Mouse (Mus musculus) megakaryocyte, embryonic 14.5 days (primary cell): ENCODE results near the gene Adh5.

Source experiments
- FLI1 ChIP-seq: IDR thresholded peaks from 2 replicates; pipeline ENCODE4 v1.6.1; 2012; ENCODE audit warnings: low read length, inconsistent platforms, mixed read lengths
- GATA1 ChIP-seq: IDR thresholded peaks from 3 replicates; pipeline ENCODE4 v1.6.1; 2012; ENCODE audit warnings: mixed read lengths, low read length, inconsistent platforms, borderline replicate concordance

DNA sequence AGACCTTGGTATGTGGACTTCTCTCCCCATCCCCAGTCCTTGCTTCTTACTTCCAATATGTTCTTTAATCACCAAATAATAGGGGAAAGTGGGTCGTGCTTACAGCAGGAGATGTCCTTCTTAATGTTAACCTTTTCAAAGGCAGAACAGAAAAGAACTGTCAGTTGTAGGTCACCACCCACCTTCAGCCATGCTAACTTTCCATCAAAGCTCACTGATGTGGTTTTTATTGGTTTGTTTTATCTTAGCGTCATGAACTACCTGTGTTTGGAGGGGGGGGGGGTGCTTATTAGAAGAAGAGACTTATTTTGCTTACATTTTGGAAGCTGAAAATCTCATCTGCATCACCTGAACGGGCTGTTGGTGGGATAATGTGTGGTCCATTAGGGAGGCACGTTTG is 18.6 kb upstream of the Adh5 start:
- TF ChIP-seq FLI1 (no peak), GATA1 (no peak)
